Mouse (Mus musculus): Measurements from ENCODE around the gene Ccs. TPM values are rescaled to one million over a fixed set of nuclear protein-coding genes. Genes with fewer than 3 reads are reported as not detected.

Ccs gene
- polyA plus RNA-seq, 1 experiment = not detected

GRCm38 (mm10) chr19:4842611-4843010 is 3.5 kb upstream of the Ccs start:
- 74% methylated on average over 2 of the region's 2 CpGs for WGBS
- TF ChIP-seq POLR2A (IDR thresholded peaks at IDR 0.05; ENCODE audit: insufficient read depth, low read depth, low read length) = no peak
- no peak for TF ChIP-seq CTCF (IDR thresholded peaks at IDR 0.05; ENCODE audit: insufficient read depth, low read depth, low read length)
- no peak overlapping the region for H3K27ac ChIP-seq (ENCODE audit: insufficient read depth, low read depth, low read length)

GRCm38 (mm10) chr19:4840848-4841247 is 1.7 kb upstream of the Ccs start:
- peaks cover 6% of the 10 kb centered on the region; the same call in 1 of the 2 replicates for H3K4me1 ChIP-seq (ENCODE audit: control insufficient read depth, insufficient read depth, low read length)
- WGBS = 83% methylated on average over 9 of the region's 9 CpGs
- H3K27ac ChIP-seq (ENCODE audit: insufficient read depth, low read depth, low read length) = no peak overlapping the region
- no peak for TF ChIP-seq CTCF (IDR thresholded peaks at IDR 0.05; ENCODE audit: insufficient read depth, low read depth, low read length)
- no peak for TF ChIP-seq POLR2A (IDR thresholded peaks at IDR 0.05; ENCODE audit: insufficient read depth, low read depth, low read length)
- no peak overlapping the region for H3K4me3 ChIP-seq (ENCODE audit: insufficient read depth, low read depth, low read length)

More at GRCm38 (mm10) chr19:4842611-4843010, 3.5 kb upstream of the Ccs start:
- Histone ChIP-seq H3K4me3 (ENCODE audit: insufficient read depth, low read depth, low read length) (no peak overlapping the region), H3K4me1 (ENCODE audit: control insufficient read depth, insufficient read depth, low read length) (peaks cover 6% of the 10 kb centered on the region; the same call in 1 of the 2 replicates)

GRCm38 (mm10) chr19:4838526-4839140 is 499 bp downstream of the Ccs start:
- H3K4me1 ChIP-seq (ENCODE audit: control insufficient read depth, insufficient read depth, low read length) = peaks cover 6% of the 10 kb centered on the region; the same call in 1 of the 2 replicates
- H3K27ac ChIP-seq (ENCODE audit: insufficient read depth, low read depth, low read length) = 0 out of 2 replicates have a peak overlapping the region, but pooled peaks have one; percentile 8
- WGBS = 18% methylated on average over 10 of the region's 10 CpGs
- H3K4me3 ChIP-seq (ENCODE audit: insufficient read depth, low read depth, low read length) = peak overlapping the region; percentile 60
- TF ChIP-seq POLR2A (IDR thresholded peaks at IDR 0.05; ENCODE audit: insufficient read depth, low read depth, low read length) (no peak), CTCF (IDR thresholded peaks at IDR 0.05; ENCODE audit: insufficient read depth, low read depth, low read length) (no peak)

- H3K4me1 ChIP-seq (ENCODE audit: control insufficient read depth, insufficient read depth, low read length) = peaks cover 6% of the 10 kb centered on the region
- 95% methylated on average over 6 of the region's 6 CpGs for WGBS
- H3K4me3 ChIP-seq (ENCODE audit: insufficient read depth, low read depth, low read length) = no peak overlapping the region
- no peak overlapping the region for H3K27ac ChIP-seq (ENCODE audit: insufficient read depth, low read depth, low read length)
- no peak for TF ChIP-seq POLR2A (IDR thresholded peaks at IDR 0.05; ENCODE audit: insufficient read depth, low read depth, low read length)
- no peak for TF ChIP-seq CTCF (IDR thresholded peaks at IDR 0.05; ENCODE audit: insufficient read depth, low read depth, low read length)
Measured at GRCm38 (mm10) chr19:4837049-4837448, 2.1 kb downstream of the Ccs start.

- WGBS = 74% methylated on average over 2 of the region's 2 CpGs
Measured at GRCm38 (mm10) chr19:4836096-4836495, 3.0 kb downstream of the Ccs start.

GRCm38 (mm10) chr19:4833977-4834376 is 5.2 kb downstream of the Ccs start:
- 89% methylated on average over 8 of the region's 8 CpGs for WGBS
- no peak overlapping the region for H3K4me3 ChIP-seq (ENCODE audit: insufficient read depth, low read depth, low read length)
- H3K27ac ChIP-seq (ENCODE audit: insufficient read depth, low read depth, low read length) = no peak overlapping the region
- TF ChIP-seq CTCF (IDR thresholded peaks at IDR 0.05; ENCODE audit: insufficient read depth, low read depth, low read length) (no peak), POLR2A (IDR thresholded peaks at IDR 0.05; ENCODE audit: insufficient read depth, low read depth, low read length) (no peak)
- H3K4me1 ChIP-seq (ENCODE audit: control insufficient read depth, insufficient read depth, low read length) = no peaks in the 10 kb centered on the region; the same call in 1 of the 2 replicates

More at GRCm38 (mm10) chr19:4836096-4836495, 3.0 kb downstream of the Ccs start:
- Histone ChIP-seq H3K4me1 (ENCODE audit: control insufficient read depth, insufficient read depth, low read length) (peaks cover 6% of the 10 kb centered on the region), H3K4me3 (ENCODE audit: insufficient read depth, low read depth, low read length) (no peak overlapping the region), H3K27ac (ENCODE audit: insufficient read depth, low read depth, low read length) (no peak overlapping the region)
- TF ChIP-seq POLR2A (IDR thresholded peaks at IDR 0.05; ENCODE audit: insufficient read depth, low read depth, low read length) = no peak
- no peak for TF ChIP-seq CTCF (IDR thresholded peaks at IDR 0.05; ENCODE audit: insufficient read depth, low read depth, low read length)

- no peak for TF ChIP-seq CTCF (IDR thresholded peaks at IDR 0.05; ENCODE audit: insufficient read depth, low read depth, low read length)
- no peak for TF ChIP-seq POLR2A (IDR thresholded peaks at IDR 0.05; ENCODE audit: insufficient read depth, low read depth, low read length)
- Histone ChIP-seq H3K27ac (ENCODE audit: insufficient read depth, low read depth, low read length) (no peak overlapping the region), H3K4me3 (ENCODE audit: insufficient read depth, low read depth, low read length) (no peak overlapping the region), H3K4me1 (ENCODE audit: control insufficient read depth, insufficient read depth, low read length) (no peaks in the 10 kb centered on the region; the same call in 1 of the 2 replicates)
- 40% methylated on average over 7 of the region's 7 CpGs for WGBS
Measured at GRCm38 (mm10) chr19:4829156-4829555, 10.0 kb downstream of the Ccs start.

GRCm38 (mm10) chr19:4828444-4829114 is 10.6 kb downstream of the Ccs start:
- TF ChIP-seq CTCF (IDR thresholded peaks at IDR 0.05; ENCODE audit: insufficient read depth, low read depth, low read length) (no peak), POLR2A (IDR thresholded peaks at IDR 0.05; ENCODE audit: insufficient read depth, low read depth, low read length) (no peak)
- Histone ChIP-seq H3K27ac (ENCODE audit: insufficient read depth, low read depth, low read length) (no peak overlapping the region), H3K4me3 (ENCODE audit: insufficient read depth, low read depth, low read length) (no peak overlapping the region), H3K4me1 (ENCODE audit: control insufficient read depth, insufficient read depth, low read length) (no peaks in the 10 kb centered on the region; the same call in 1 of the 2 replicates)
- WGBS = 69% methylated on average over 16 of the region's 16 CpGs

- TF ChIP-seq CTCF (IDR thresholded peaks at IDR 0.05; ENCODE audit: insufficient read depth, low read depth, low read length) = no peak
- TF ChIP-seq POLR2A (IDR thresholded peaks at IDR 0.05; ENCODE audit: insufficient read depth, low read depth, low read length) = no peak
- WGBS = 42% methylated on average over 5 of the region's 5 CpGs
- no peak overlapping the region for H3K27ac ChIP-seq (ENCODE audit: insufficient read depth, low read depth, low read length)
- no peaks in the 10 kb centered on the region for H3K4me1 ChIP-seq (ENCODE audit: control insufficient read depth, insufficient read depth, low read length)
- H3K4me3 ChIP-seq (ENCODE audit: insufficient read depth, low read depth, low read length) = no peak overlapping the region
Measured at GRCm38 (mm10) chr19:4820678-4821303, 18.3 kb downstream of the Ccs start.
